Mouse (Mus musculus) lung, postnatal 4 days (tissue): ENCODE measurements at regions not wholly inside any gene's neighbourhood (a gene's known extent, or its start where the extent isn't known, plus 50 kb on each side); places are given as distances from the start of the nearest gene placed in this dataset.

ENCODE experiments used
- DNase-seq, 2 experiments: peaks; one replicate each; pipeline ENCODE4 v3.0.0; 2021

DNA sequence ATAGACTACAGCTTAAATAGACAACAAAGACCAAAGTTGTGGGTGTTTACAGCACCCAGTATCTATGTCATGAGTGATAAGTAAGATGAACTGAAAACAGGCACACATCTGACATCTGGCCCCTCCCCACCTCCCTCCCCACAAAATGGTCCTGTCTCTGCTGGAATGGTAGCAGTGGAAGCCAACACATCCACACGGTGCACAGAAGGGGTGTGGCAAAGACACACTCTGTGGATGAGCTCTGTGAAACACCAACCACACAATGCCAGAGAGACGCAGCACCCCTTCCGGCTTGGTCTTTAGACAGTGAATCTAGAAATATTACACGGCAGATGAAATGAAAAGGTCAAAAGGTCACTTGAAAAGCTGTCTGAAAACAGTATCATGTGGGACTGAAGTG lies 85.6 kb downstream of the Fgf18 start:
- DNase-seq: no peak

GRCm38 (mm10) chr11:33060352-33060751 lies 86.8 kb downstream of the Fgf18 start:
- no peak for DNase-seq

GRCm38 (mm10) chr11:33050216-33050615 lies 97.0 kb downstream of the Fgf18 start:
- DNase-seq: no peak

DNA sequence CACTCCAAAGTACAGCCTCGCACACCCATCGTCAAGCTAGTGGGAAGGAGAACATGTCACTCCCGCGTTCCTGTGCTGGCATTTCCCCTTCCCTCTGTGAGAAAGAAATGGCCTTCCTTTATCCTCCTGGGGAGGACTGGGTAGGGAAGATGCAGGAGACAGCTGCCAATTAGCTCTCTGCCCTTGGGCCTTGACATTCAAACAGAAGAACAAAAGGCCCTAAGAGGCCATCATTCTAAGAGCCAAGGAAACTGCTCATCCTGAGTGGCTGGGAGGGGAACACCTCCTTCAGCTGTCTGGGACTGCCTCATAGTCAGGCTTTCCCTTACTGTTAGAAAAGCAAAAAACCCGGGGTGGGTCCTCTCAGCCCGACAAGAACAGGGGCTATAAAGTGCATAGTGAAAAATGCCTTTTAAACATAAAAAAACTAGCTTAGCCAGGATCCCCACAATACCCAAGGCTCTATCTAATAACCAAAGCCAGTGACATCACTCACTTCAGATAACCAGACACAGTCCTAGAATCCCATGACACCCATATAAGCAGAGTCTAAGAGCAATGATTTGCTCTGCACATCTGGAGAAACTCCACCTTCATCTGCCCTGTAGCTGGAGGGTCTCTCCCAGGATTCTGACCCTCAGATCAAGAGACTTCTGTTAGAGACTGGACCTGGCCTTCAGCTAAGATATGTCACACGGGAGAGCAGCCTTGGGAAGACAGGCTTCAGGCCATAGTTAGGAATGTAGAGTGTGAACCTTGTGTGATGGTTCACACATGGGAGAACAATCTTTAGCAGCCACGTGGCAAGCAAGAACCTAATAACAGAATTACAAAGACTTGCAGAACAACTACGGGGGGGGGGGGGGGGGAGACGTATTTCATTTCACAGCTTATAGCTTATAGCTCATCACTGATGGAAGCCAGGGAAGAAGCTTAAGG lies 107.1 kb downstream of the Fgf18 start:
- no peak for DNase-seq

DNA sequence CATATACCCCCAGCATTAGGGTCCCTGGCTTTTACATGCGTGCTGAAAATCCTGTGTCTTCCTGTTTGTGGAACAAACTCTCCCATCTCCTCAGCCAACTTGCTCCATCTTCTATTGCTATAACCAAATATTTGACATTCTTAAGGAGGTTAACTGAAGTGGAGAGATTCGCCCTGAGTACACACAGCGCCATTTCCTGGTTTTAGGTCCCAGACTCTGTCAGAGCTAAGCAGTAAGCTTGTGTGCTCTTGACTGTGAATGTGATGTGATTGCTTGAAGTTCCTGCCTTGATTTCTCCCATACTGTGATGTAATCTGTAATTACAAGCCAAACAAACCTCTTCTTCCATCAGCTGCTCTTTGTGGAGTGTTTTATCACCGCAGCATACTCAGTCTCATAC lies 110.8 kb downstream of the Fgf18 start:
- DNase-seq: no peak

DNA sequence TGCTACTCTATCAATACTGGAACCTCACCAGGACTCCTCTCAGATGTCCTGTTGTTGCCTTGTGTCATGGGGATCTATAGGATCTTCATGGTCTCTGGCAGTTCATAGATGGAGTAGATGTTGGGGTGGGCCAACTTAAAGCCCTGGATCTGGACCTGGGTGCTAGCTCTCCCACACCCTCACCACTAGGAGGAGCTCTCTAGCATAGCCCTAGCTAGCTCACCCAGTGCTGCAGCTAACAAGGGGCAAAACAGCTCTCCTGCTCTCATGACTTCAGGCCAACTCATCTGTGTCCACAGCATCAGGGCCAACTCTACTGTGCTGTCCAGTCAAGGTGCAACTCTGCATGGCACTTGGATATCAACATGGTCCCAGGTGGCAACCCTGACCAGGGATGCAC lies 118.3 kb downstream of the Fgf18 start:
- peak in 1 of 2 experiments; percentile 19 for DNase-seq

DNA sequence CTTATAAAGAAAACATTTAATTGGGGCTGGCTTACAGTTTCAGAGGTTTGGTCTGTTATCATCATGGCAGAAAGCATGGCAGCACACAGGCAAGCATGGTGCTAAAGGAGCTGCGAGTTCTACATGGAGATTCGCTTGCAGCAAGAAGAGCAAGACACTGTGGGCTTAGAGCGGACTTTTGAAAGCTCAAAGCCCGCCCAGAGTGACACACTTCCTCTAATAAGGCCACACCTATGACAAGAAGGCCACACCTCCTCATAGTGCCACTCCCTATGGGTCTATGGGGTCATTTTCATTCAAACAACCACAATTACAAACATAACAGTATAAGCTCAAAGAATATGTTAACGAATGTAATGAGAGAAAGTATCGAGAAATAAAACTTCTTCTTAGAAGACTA lies 120.1 kb downstream of the Fgf18 start:
- no peak for DNase-seq

GRCm38 (mm10) chr11:33013229-33014185 lies 133.7 kb downstream of the Fgf18 start:
- DNase-seq: peak; percentile 54 to 65

DNA sequence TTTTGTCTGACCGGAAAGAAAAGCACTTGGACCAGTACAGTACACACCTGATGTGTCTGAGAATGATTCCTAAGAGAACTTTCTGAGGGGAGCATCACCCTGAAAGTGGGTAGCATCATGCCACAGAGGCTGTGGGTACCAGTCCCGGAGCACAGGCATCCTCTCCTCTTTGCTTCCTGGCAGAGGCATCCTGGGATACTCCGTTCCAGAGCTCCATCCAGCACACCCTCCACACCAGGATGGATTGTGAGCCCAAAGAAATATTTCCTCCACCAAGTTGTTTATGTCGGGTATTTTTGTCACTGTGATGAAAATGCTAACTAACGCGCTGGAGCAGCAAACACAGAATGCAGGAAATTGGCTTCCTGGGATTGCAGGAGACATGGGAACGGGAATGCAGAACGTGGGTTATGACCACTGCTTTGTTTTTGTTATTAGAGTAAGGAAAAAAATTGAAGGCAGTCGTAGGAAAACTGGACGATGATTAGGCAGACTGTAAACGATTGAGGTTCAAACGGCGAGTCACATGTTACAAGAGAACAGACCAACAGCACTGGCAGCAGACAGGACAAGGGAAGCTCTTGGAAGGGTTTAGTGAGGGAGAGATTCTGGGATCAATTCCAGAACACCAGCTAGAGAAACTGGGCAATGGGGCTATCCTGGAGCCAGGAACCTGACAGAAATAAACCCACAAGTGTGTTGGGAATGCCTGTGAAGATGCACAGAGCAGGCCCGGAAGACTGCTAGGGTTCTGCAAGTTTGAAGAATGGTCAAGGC lies 134.6 kb downstream of the Fgf18 start:
- DNase-seq: no peak

- no peak for DNase-seq
Observed at GRCm38 (mm10) chr11:33008611-33009010, 138.6 kb downstream of the Fgf18 start.

GRCm38 (mm10) chr11:33007826-33008530 lies 139.2 kb downstream of the Fgf18 start:
- peak in 1 of 2 experiments; percentile 31 for DNase-seq

DNA sequence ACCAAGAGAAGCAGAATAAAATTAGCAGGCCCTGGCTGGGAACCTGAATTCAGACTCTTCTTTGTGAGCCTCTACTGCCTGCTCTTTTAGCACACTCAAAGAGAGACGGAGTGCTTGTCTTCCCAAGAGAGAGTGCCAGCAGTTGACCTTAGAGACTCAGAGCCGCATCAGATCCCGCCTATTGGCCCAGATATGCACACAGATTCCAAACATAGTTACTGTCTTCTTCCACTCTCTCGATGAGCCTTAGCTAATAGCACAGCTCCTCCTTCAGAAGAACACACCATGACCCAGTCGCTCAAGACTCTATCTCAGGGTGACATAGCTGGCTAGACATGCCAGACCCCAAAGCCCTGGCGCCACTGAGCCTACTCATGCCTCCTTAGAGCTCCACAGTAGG lies 139.8 kb downstream of the Fgf18 start:
- DNase-seq: peak in 1 of 2 experiments; percentile 34

DNA sequence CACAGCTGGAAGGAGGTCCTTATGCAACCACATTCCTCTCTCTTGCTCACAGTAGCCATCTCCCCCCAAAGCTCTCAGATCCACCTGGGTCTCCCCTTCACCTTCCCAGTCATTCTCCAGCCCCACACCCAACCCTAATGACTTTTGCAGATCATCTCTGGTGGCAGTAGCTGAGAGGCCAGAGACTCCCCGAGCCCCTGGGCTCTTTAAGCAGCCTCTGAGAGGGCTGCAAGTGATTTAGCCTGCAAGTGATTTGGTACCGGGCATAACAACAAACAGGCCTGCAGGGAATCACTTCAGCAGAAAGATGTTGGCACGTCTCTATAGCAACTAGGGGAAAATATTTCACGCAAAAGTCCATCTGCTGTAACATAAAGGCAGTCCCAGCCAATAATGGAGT lies 142.0 kb downstream of the Fgf18 start:
- DNase-seq: no peak

DNA sequence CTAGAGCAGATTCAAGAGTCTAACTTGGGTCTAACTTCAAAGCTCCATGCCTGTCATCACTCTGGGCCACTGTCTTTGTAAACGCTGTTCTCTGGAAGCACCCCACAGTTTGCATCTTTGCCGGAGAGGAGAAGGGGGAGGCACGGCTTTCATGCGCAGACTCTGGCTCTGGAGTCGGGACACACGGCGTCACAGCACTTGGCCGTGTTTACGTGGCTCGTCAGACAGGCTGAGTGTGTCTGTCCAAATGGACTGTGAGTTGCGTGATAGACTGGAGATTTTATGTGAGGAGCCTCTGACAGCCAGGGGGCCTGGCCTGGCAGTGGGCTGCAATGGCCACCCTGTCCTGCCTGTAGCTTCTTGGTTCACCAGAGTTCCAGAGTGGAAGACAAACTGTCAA lies 142.6 kb downstream of the Fgf18 start:
- DNase-seq: peak; percentile 63 to 85

DNA sequence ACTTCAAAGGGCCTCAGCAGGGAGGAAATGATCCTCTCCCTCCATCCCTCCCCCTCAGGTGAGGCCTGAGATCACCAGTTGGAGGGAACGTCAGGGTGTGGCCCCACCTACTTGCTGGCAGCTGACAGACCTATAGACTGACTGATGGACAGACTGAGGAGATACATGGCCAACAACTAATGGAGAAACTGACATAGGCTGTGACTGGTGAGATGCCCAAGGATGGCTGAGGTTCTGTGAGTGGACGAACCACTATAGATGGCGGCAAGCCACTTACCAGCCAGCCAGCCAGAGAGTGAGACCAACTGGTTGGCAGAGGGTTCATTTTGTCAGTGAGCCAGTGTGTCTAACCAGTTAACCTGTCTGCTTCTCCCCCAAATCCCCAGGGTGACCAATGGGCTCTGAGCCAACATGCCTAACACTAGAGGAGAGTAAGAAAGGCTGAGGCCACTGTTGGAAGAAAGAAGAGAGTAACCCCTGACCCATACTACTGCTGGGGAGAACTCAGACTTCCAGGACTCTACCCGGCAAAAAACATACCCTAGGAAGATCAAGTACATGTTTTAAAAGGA lies 147.4 kb downstream of the Fgf18 start:
- DNase-seq: no peak

- no peak for DNase-seq
Observed at GRCm38 (mm10) chr11:32998687-32999605, 148.3 kb downstream of the Fgf18 start.

- no peak for DNase-seq
Observed at GRCm38 (mm10) chr11:32994391-32994790, 152.8 kb downstream of the Fgf18 start.

DNA sequence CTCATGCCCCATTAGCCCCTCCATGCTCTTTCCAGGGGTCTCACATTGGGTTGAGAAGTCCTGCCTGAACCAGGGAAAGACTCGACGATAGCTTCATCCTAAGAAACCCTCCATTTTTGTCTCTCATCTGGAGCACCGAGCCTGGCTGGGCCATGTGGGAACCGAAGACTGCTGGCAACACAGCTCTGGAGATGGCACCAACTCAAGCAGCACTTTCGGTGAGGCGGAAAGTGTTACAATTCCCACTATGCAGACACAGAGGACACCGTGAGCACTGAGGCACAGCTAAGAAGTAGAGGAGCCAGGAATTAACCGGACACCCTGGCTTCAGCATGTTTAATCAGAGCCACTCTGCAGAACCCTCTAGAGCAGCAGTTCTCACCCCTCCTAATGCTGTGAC lies 153.8 kb downstream of the Fgf18 start:
- DNase-seq: no peak

DNA sequence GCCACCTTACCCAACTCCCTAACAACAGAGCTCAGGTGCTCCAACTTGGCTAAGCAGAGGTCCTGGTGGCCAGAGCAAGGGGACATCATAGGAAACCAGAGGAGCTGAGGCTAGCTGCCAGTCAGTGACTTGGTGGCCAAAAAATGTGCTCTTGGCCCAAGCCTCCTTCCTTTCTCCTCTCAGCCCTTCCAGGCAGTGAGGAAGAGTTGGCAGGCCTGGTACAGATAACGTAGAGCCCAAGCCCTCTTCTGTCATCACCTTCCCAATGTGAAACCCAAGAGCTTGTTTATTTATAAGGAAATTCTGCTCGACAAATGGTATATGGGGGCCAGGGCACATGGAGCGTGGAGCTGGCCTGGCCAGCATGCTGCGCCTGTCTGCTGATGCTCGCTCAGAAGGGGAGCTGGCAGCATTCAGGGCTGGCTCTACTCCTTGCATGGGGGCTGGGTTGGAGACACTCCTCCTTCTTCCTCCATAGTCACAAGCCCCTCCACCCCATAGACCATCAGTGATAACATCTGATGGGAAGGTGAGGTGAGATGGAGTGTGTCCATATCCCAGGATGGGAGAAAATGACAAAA lies 156.1 kb downstream of the Fgf18 start:
- peak; percentile 19 to 60 for DNase-seq

DNA sequence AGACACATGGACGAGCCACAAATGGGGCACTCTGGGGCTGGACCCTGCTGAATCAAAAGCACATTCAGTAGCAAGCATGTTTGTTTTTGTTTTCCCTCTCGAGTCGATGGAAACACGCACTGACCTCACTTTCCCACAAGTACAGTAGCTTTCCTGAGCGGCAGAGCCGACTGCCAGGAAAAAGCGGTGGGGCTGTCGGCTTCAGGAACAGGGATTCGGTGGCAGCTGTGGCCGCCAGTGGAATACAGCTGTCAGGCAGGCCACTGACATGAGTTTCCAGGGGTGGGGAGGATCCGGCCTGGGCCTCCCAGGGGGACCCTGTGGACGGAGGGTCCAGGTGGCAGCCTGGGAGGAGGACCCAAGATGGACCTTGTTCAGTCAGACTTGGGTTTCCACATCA lies 157.0 kb downstream of the Fgf18 start:
- DNase-seq: peak; percentile 11 to 44
